Mouse (Mus musculus) thymus, adult 2 months (tissue): Measurements from ENCODE around the gene Atp1b1.

Experiments
- CTCF ChIP-seq: fragments of 200-500 bp; IDR thresholded peaks from 2 replicates; pipeline ENCODE4 v1.5.1; 2012; ENCODE audit warnings: mild to moderate bottlenecking, control low read depth, low read length, moderate library complexity, borderline replicate concordance; ENCODE audit not compliant: control insufficient read depth, poor library complexity, insufficient read depth; ENCODE audit errors: extremely low read depth
- POLR2A ChIP-seq: fragments of 200-500 bp; IDR thresholded peaks from 2 replicates; pipeline ENCODE4 v1.6.1; 2012; ENCODE audit warnings: mild to moderate bottlenecking, low read length, control low read depth, moderate library complexity; ENCODE audit not compliant: control insufficient read depth, poor library complexity, insufficient read depth; ENCODE audit errors: extremely low read depth

DNA sequence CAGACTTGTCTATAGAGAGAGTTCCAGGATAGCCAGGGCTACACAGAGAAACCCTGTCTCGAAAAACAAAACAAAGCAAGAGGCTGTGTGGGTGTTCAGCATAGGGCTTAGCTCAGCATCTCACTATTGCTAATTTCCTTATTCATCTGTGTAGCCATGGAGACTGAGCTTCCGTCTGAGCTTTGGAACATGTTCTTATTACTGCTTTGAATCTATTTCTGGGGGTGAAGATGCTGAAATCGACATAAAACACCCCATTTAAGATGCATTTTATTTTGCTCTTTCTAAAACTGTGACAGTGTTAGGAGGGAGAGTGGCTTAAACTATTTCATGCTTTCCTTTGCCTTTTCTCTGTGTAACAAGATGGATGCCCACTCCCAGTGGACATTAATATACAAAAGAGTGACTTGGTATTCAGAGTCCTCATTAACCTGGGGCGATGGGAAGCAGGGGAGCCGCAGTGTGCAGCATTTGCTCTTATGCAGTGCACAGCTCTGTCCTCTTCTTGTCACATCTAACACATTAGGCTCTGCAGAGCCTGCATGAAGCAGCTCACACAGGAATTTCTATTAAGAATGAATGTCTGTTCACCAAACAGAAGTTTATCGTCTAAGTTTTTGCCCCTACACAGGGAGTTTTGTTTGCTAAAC is 62.9 kb downstream of the Atp1b1 start:
- TF ChIP-seq POLR2A, result no peak
- no peak for TF ChIP-seq CTCF
